Mouse (Mus musculus): ENCODE measurements around the gene Olfr1324.
"Not testable (repeated sequence)": the region's sequence is repeated elsewhere in the genome, so short reads cannot be mapped to it uniquely, and the experiment has no call there.

Gene Olfr1324

DNA sequence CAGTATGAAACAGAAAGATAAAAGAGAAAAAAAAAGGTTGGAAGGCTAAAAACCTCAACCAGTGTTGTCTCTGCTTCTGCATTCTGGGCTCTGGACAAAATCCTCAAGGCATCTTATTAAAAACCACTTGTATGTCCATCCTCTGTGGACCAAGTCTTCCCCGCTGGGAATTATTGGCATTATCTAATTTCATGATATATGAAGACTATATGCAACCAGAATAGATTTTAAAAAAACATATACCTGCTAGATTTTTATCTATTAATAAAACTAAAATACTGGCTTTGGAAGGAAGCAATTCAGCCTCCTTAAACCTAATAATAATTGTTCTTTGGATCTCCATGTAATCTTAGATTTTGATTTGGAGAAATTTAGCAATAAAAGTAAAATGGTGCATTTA is at the start of gene Olfr1324:
Gene Olfr1324, minus strand, starts transcription at position 101 of the 400 bp plus-strand sequence.
- DNase-seq = no peak

DNA sequence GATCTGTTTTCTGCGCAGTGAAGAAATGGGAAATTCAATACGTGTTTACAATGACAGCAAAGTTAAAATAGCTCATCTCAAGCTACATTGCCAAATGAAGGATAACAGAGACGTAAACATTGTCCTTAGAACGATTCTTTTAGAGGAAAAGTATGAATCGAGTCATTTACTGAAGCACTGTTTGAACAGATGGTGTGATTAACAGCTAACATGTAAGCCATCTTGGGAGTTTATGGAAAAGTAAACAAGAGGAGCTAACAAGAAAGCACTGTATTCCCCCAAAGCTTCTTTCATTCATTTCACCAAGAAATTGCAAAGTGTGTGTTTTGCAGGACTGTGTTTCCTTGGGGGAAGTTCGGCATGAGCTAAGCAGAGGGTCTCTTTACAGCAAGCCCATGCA is 42.0 kb upstream of the Olfr1324 start:
- not testable (repeated sequence) for DNase-seq

DNA sequence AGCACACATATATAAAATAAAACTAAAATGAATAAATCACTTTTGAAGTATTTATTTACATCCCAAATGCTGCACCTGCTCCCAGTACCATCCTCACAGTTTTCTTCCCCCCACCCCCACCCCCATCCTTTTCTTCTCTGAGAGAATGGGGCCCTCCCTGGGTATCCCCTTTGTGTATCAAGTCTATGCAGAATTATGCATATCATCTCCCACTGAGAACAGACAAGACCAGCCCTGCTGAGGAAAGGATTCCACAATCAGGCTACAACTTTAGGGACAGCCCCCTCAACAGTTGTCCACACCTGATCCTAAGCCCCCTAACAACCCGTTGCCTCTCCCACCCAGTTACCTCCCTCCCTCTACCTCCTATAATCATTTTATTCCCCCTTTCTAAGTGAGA is 27.8 kb upstream of the Olfr1324 start:
- DNase-seq = no peak

DNA sequence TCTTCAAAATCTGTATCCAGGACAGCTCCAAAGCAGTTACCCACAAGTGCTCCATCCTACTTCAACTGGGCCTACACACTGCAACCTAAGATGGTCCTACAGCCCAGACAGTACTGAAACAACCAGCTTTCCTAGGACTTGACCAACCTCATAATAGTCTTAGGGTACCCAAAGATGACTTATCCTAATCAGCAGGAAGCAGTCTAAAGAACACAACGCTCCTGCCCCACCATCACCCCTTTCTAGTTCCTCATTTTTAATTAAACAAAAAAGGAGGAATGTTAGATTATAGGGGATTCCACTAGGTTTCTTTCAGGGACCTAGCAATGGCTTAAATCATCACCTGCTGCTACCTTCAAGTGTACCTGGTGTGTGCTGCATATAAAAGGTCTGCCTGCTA is 15.1 kb upstream of the Olfr1324 start:
- DNase-seq = no peak

DNA sequence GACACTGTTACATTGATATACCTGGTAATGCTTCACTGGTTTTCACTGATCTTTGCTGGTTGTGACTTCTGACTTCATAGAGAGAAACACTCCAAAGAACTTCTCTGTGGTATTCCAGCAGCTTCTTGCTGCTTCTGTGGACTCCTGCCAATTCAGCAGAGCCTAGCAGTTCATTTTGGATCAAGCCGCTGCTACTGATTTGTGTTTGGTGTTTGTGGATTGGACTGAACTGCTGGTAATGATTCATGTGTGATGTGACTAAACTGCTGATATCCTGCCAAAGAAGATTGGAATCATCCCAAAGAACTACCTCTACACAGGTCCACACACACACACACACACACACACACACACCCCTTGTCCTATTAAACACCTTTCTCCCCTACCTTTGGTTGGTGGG is 14.4 kb upstream of the Olfr1324 start:
- no peak for DNase-seq

DNA sequence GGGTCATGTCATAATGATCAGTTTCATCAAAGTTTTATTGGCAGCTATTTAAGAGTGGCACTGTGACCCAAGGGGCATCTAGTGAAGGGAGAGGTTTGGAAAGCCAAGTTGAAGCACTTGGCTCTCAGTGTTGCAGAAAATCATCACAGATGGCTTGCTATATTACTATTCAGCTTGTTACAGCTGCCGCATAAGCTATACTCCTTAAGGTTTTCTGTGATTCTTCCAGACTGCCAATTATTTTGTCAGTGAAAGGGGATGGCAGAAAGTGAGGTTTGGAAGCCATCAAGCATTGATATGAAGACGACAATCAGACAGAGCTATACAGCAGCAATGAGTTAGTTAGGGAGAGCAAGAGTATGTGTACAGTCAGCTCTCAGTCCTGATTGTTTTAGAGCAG is 4.2 kb upstream of the Olfr1324 start:
- DNase-seq = no peak

DNA sequence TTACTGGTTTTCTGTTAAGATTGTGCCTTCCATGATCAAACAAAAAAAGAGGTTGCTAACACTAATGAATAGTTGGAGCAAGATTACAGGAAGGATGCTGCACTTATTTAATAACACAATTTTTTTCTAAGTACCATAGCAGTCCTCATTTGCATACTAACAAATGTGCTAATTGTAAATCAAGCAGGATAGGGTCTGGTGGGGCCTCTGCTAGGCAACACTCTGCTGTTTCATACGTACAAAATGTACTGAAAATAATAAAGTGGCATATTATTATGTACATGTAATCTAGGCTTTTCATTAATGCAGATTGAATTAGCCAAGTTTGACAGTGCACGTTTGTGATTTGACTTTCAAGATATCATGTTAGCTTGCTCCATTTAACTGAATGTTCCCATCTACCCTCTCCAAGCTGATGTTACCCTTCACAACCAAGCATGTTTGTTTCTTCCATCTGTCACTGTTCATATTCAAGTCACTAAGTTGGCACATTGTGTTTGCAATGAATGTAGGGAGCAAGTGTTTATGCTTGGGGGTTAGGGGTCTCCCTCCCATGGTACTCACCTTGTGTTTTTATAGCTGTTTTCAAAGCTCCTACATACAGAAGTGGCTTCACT is 478 bp downstream of the Olfr1324 start:
- DNase-seq = no peak

DNA sequence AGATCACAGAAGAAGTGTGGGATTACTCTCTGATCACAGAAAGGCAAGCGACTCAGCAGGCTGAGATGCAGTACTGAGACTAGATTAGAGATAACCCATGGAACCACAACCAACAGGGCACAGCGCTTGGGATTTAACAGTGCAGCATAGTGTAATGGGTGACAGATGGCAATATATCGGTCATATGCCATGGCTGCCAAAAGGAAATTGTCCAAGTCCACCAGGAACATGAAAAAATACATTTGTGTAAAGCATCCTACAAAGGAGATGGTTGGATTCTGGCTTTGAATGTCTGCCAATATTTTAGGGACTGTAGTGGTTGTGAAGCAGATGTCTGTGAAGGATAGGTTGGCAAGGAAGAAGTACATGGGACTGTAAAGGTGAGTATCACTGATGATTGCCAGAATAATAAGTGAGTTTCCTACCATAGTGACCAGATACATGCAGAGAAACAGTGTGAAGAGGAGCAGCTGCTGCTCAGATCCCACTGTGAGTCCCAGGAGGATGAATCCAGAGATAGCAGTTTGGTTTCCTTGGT is 2.3 kb downstream of the Olfr1324 start:
- DNase-seq = no peak

DNA sequence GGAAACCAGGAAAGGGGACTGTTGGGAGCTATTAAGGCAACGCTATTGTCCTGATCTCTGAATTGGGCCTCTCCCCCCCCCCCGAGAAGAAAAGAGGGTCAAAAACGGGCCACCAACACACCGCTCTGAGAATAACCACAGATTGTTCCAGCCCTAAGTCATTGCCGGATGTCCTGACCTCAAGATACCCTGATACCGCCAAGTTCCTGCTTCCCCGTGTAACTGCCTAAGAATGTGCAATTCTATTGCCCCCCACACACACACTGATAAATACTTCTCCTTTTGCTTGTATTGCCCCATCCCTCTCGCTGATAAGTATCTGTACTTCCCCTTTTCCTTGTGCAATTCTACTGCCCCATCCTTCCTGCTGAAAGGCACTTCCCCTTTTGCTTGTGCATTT is 17.9 kb downstream of the Olfr1324 start:
- DNase-seq = not testable (repeated sequence)

DNA sequence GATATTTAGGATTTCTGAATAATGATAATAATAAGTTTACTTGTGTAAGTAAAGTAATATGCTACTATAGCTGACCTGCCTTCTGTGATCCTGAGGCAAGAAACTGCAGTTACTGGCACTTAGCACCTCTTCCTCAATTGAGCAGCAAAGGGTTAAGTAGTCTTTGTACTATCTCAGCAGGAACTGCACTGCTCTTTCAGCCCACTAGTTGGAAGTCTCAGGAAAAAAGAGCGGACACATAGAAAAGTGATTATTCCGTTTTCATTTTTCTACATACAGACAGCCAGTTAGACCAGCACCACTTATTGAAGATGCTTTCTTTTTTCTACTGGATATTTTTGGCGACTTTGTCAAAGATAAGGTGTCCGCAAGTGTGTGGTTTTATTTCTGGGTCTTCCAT is 37.7 kb downstream of the Olfr1324 start:
- not testable (repeated sequence) for DNase-seq

DNA sequence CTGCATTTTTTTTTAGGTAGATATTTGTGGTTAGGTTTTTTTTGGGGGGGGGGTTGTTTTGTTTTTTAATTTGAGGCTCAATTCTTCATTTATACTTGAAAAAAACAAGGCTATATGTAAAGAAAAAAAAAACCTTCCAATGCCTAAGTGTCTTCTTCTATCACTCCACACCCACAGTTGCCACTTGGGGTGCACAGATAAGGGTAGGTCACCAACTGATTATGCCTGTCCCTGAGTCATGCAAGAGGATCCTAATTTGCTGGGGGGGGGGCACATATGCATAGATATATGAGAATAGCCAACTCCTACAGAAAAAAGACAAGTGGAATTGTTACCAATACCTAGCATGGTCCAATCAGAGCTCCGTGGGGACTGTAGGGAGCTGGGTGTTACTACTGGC is 53.3 kb downstream of the Olfr1324 start:
- DNase-seq = no peak

Data from heart, adult 11 months (tissue).